Mouse (Mus musculus): ENCODE results near the gene Gm12216. TPM values are rescaled to one million over a fixed set of nuclear protein-coding genes. Genes with fewer than 3 reads are reported as not detected.

Gm12216 gene
- polyA plus RNA-seq, 2 experiments: 0.43 to 0.74 TPM

DNA sequence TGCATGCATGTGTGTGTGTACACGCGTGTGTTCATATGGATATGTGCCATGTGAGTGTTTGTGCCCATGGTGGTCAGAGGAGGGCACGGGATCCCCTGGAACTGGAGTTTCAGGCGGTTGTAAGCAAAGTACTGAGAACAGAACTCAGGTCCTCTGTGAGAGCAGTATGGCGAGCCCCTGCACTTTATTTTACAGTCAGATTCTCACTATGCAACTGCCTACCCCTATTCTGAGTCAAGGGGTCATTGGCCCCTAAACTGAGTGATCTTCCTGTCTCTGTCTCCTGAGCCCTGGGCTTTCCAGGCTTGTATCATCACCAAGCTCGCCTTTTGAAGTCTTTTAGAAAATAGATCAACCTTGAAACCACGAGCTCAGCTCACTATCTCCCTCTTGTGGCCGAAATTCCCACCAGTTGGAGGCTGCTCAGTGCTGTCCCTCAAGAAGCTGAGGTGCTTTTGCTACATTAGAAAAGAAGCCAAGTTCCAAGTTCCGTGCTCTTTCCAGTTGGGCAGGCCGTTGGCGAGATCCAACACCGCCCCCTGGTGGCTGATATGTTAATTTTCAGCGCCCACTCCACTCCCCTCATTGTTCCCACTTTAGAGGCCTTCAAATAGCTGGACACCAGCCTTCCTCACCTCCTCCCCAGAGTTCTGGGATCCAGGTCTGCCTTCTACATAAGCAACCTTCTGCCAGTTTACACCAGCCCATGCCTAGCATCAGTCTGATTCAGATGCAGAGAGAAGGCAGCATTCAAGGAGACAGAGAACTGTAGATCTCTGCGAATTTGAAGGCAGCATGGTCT is 122.1 kb downstream of the Gm12216 start:
- DNase-seq (ENCODE audit: low spot score): peak; percentile 81
- TF ChIP-seq POLR2A (IDR thresholded peaks at IDR 0.05; ENCODE audit: borderline replicate concordance, extremely low read depth, insufficient read depth, insufficient read length): no peak
- no peaks in the 10 kb centered on the region for H3K4me1 ChIP-seq (ENCODE audit: control insufficient read depth, insufficient read depth, low read length)
- H3K9me3 ChIP-seq (ENCODE audit: control insufficient read depth, low read length): no peaks in the 10 kb centered on the region
- H3K4me3 ChIP-seq (replicated peaks; ENCODE audit: low read length): no peak overlapping the region
- no peaks in the 10 kb centered on the region for H3K27me3 ChIP-seq (ENCODE audit: control insufficient read depth, insufficient read depth, low read length)
- WGBS: 46% methylated on average over 14 of the region's 14 CpGs
- no peak overlapping the region for H3K4me2 ChIP-seq (replicated peaks; ENCODE audit: low read depth, low read length, severe bottlenecking)
- ATAC-seq (ENCODE audit: low FRiP score, low read depth): peak; percentile 79
- H3K9ac ChIP-seq (ENCODE audit: low read depth, low read length, severe bottlenecking): no peak overlapping the region
- no peaks in the 10 kb centered on the region for H3K36me3 ChIP-seq (ENCODE audit: control insufficient read depth, insufficient read depth, low read length)
- H3K27ac ChIP-seq (replicated peaks; ENCODE audit: low read depth, low read length): no peak overlapping the region

DNA sequence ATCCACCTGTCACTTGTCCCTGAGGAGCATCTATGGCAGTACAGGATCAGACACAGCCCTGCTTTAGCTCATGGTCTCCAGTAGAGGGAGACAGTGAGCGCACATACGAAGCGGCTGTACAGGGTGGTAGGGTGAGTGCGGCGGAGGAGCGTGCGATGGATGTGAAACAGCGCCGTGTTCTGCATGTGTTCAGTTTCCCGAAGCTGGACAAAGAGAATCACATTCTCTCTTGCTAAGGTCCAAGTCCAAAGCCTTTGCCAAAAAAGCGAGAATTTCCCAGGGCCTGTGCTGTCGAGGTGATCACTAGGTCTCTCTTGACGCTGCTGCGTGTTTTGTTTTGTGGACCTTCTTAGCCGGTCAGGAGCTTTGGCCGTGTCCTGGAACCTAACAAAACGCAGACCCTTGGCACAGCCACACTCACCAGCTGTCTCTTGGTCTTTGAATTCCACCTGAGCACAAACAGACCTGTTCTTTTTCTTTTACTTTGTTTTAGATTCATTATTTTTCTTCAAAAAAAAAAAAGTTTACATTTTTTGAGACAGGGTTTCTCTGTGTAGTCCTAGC is 123.3 kb downstream of the Gm12216 start:
- Histone ChIP-seq H3K9ac (ENCODE audit: low read depth, low read length, severe bottlenecking) (no peak overlapping the region; the same call in 1 of the 2 replicates), H3K36me3 (ENCODE audit: control insufficient read depth, insufficient read depth, low read length) (no peaks in the 10 kb centered on the region), H3K4me3 (replicated peaks; ENCODE audit: low read length) (0 out of 2 replicates have a peak overlapping the region, but pooled peaks have one; percentile 7), H3K4me1 (ENCODE audit: control insufficient read depth, insufficient read depth, low read length) (no peaks in the 10 kb centered on the region), H3K27me3 (ENCODE audit: control insufficient read depth, insufficient read depth, low read length) (no peaks in the 10 kb centered on the region), H3K27ac (replicated peaks; ENCODE audit: low read depth, low read length) (no peak overlapping the region), H3K9me3 (ENCODE audit: control insufficient read depth, low read length) (no peaks in the 10 kb centered on the region), H3K4me2 (replicated peaks; ENCODE audit: low read depth, low read length, severe bottlenecking) (peak overlapping the region; percentile 28)
- DNase-seq (ENCODE audit: low spot score) (peak; percentile 78), ATAC-seq (ENCODE audit: low FRiP score, low read depth) (peak; percentile 80)
- 26% methylated on average over 17 of the region's 17 CpGs for WGBS
- TF ChIP-seq POLR2A (IDR thresholded peaks at IDR 0.05; ENCODE audit: borderline replicate concordance, extremely low read depth, insufficient read depth, insufficient read length): no peak

- no peaks in the 10 kb centered on the region for H3K27me3 ChIP-seq (ENCODE audit: control insufficient read depth, insufficient read depth, low read length)
- no peaks in the 10 kb centered on the region for H3K9me3 ChIP-seq (ENCODE audit: control insufficient read depth, low read length)
- no peaks in the 10 kb centered on the region for H3K4me1 ChIP-seq (ENCODE audit: control insufficient read depth, insufficient read depth, low read length)
- ATAC-seq (ENCODE audit: low FRiP score, low read depth) (no peak), DNase-seq (ENCODE audit: low spot score) (no peak)
- 73% methylated on average over 18 of the region's 18 CpGs for WGBS
- no peak for TF ChIP-seq POLR2A (IDR thresholded peaks at IDR 0.05; ENCODE audit: borderline replicate concordance, extremely low read depth, insufficient read depth, insufficient read length)
- no peak overlapping the region for H3K4me3 ChIP-seq (replicated peaks; ENCODE audit: low read length)
- no peak overlapping the region for H3K27ac ChIP-seq (replicated peaks; ENCODE audit: low read depth, low read length)
- no peak overlapping the region for H3K9ac ChIP-seq (ENCODE audit: low read depth, low read length, severe bottlenecking)
- H3K4me2 ChIP-seq (replicated peaks; ENCODE audit: low read depth, low read length, severe bottlenecking): no peak overlapping the region
- H3K36me3 ChIP-seq (ENCODE audit: control insufficient read depth, insufficient read depth, low read length): no peaks in the 10 kb centered on the region
These were observed 123.9 kb downstream of the Gm12216 start for GRCm38 (mm10) chr11:53734970-53735681.

DNA sequence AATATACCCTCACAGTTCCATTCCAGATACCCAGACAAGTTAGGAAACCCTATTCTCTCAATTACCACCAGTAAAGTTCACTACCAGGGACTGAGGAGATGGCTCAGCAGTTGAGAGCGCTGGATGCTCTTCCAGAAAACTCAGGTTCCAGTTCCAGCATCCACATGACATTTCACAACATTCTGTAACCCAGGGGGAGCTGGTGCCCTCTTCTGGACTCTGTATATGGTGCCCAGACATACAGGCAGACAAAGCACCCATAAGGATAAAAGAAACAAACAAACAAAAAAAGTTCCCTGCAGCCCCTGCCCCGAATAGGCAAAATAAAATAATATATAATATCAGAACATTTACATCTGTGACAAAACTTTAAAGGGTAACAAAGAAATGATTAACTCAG is 124.6 kb downstream of the Gm12216 start:
- no peaks in the 10 kb centered on the region for H3K9me3 ChIP-seq (ENCODE audit: control insufficient read depth, low read length)
- no peaks in the 10 kb centered on the region for H3K27me3 ChIP-seq (ENCODE audit: control insufficient read depth, insufficient read depth, low read length)
- H3K4me2 ChIP-seq (replicated peaks; ENCODE audit: low read depth, low read length, severe bottlenecking): no peak overlapping the region
- DNase-seq (ENCODE audit: low spot score) (no peak), ATAC-seq (ENCODE audit: low FRiP score, low read depth) (no peak)
- 84% methylated on average over 2 of the region's 2 CpGs for WGBS
- H3K27ac ChIP-seq (replicated peaks; ENCODE audit: low read depth, low read length): no peak overlapping the region
- no peak overlapping the region for H3K4me3 ChIP-seq (replicated peaks; ENCODE audit: low read length)
- no peak overlapping the region for H3K9ac ChIP-seq (ENCODE audit: low read depth, low read length, severe bottlenecking)
- no peaks in the 10 kb centered on the region for H3K4me1 ChIP-seq (ENCODE audit: control insufficient read depth, insufficient read depth, low read length)
- no peak for TF ChIP-seq POLR2A (IDR thresholded peaks at IDR 0.05; ENCODE audit: borderline replicate concordance, extremely low read depth, insufficient read depth, insufficient read length)
- H3K36me3 ChIP-seq (ENCODE audit: control insufficient read depth, insufficient read depth, low read length): no peaks in the 10 kb centered on the region

GRCm38 (mm10) chr11:53733824-53734223 is 125.2 kb downstream of the Gm12216 start:
- no peak overlapping the region for H3K4me2 ChIP-seq (replicated peaks; ENCODE audit: low read depth, low read length, severe bottlenecking)
- ATAC-seq (ENCODE audit: low FRiP score, low read depth): no peak
- H3K9me3 ChIP-seq (ENCODE audit: control insufficient read depth, low read length): no peaks in the 10 kb centered on the region
- H3K4me1 ChIP-seq (ENCODE audit: control insufficient read depth, insufficient read depth, low read length): no peaks in the 10 kb centered on the region
- no peak overlapping the region for H3K4me3 ChIP-seq (replicated peaks; ENCODE audit: low read length)
- TF ChIP-seq POLR2A (IDR thresholded peaks at IDR 0.05; ENCODE audit: borderline replicate concordance, extremely low read depth, insufficient read depth, insufficient read length): no peak
- WGBS: 86% methylated on average over 7 of the region's 7 CpGs
- H3K27ac ChIP-seq (replicated peaks; ENCODE audit: low read depth, low read length): no peak overlapping the region
- H3K36me3 ChIP-seq (ENCODE audit: control insufficient read depth, insufficient read depth, low read length): no peaks in the 10 kb centered on the region
- no peak overlapping the region for H3K9ac ChIP-seq (ENCODE audit: low read depth, low read length, severe bottlenecking)
- DNase-seq (ENCODE audit: low spot score): no peak
- no peaks in the 10 kb centered on the region for H3K27me3 ChIP-seq (ENCODE audit: control insufficient read depth, insufficient read depth, low read length)

Small RNAs within 50 kb of the gene (microRNA-seq; reads per million reads assigned to microRNA genes)
- not detected for gene Mir7671

Other genes starting within 250 kb of the Gm12216 start
- gene Il4, start 240.6 kb downstream of the Gm12216 start, polyA plus RNA-seq (2012; rRNA removed): 0.23 and 0.49 TPM in 2 replicates
- gene Il4, start 240.6 kb downstream of the Gm12216 start, polyA plus RNA-seq (2014; fragmentation: Nextera tagmentation; extraction: Ambion mirVana): 3.2 and 3.6 TPM in 2 replicates
- gene Il13, start 224.6 kb downstream of the Gm12216 start, polyA plus RNA-seq (2012; rRNA removed): 0.19 and 0.27 TPM in 2 replicates
- not detected in 2 replicates for gene Il13, start 224.6 kb downstream of the Gm12216 start, polyA plus RNA-seq (2014; fragmentation: Nextera tagmentation; extraction: Ambion mirVana)
- 8.7 and 11.1 TPM in 2 replicates for gene Rad50, start 151.9 kb downstream of the Gm12216 start, polyA plus RNA-seq (2012; rRNA removed)
- 18.9 and 21.2 TPM in 2 replicates for gene Rad50, start 151.9 kb downstream of the Gm12216 start, polyA plus RNA-seq (2014; fragmentation: Nextera tagmentation; extraction: Ambion mirVana)
- gene Il5, start 138.5 kb downstream of the Gm12216 start, polyA plus RNA-seq (2012; rRNA removed): not detected in 2 replicates
- not detected in 2 replicates for gene Il5, start 138.5 kb downstream of the Gm12216 start, polyA plus RNA-seq (2014; fragmentation: Nextera tagmentation; extraction: Ambion mirVana)
- 13.8 and 16.8 TPM in 2 replicates for gene Irf1, start 89.2 kb downstream of the Gm12216 start, polyA plus RNA-seq (2012; rRNA removed)
- gene Irf1, start 89.2 kb downstream of the Gm12216 start, polyA plus RNA-seq (2014; fragmentation: Nextera tagmentation; extraction: Ambion mirVana): 10.7 and 11.8 TPM in 2 replicates
- gene Gm17334, start 86.1 kb downstream of the Gm12216 start, polyA plus RNA-seq (2012; rRNA removed): 0.11 and 0.33 TPM in 2 replicates
- gene Gm17334, start 86.1 kb downstream of the Gm12216 start, polyA plus RNA-seq (2014; fragmentation: Nextera tagmentation; extraction: Ambion mirVana): 0.28 and 0.30 TPM in 2 replicates
- gene Slc22a5, start 32.4 kb upstream of the Gm12216 start, polyA plus RNA-seq (2012; rRNA removed): 11.4 and 13.2 TPM in 2 replicates
- gene Slc22a5, start 32.4 kb upstream of the Gm12216 start, polyA plus RNA-seq (2014; fragmentation: Nextera tagmentation; extraction: Ambion mirVana): 8.9 TPM in 2 replicates
- gene Slc22a21, start 121.1 kb upstream of the Gm12216 start, polyA plus RNA-seq (2012; rRNA removed): 9.7 and 11.9 TPM in 2 replicates
- 5.9 and 6.2 TPM in 2 replicates for gene Slc22a21, start 121.1 kb upstream of the Gm12216 start, polyA plus RNA-seq (2014; fragmentation: Nextera tagmentation; extraction: Ambion mirVana)
- gene Slc22a4, start 168.8 kb upstream of the Gm12216 start, polyA plus RNA-seq (2012; rRNA removed): 2.7 and 3.2 TPM in 2 replicates
- gene Slc22a4, start 168.8 kb upstream of the Gm12216 start, polyA plus RNA-seq (2014; fragmentation: Nextera tagmentation; extraction: Ambion mirVana): 3.4 and 5.2 TPM in 2 replicates
- gene Pdlim4, start 209.8 kb upstream of the Gm12216 start, polyA plus RNA-seq (2012; rRNA removed): 115 and 157 TPM in 2 replicates
- 129 and 141 TPM in 2 replicates for gene Pdlim4, start 209.8 kb upstream of the Gm12216 start, polyA plus RNA-seq (2014; fragmentation: Nextera tagmentation; extraction: Ambion mirVana)
- gene P4ha2, start 240.8 kb upstream of the Gm12216 start, polyA plus RNA-seq (2012; rRNA removed): 106 TPM in 2 replicates
- gene P4ha2, start 240.8 kb upstream of the Gm12216 start, polyA plus RNA-seq (2014; fragmentation: Nextera tagmentation; extraction: Ambion mirVana): 83.3 and 94.1 TPM in 2 replicates

Data from limb, embryonic 14.5 days (tissue).